Mouse (Mus musculus): ENCODE results near the gene Hspg2. TPM values are rescaled to one million over a fixed set of nuclear protein-coding genes. Genes with fewer than 3 reads are reported as not detected.

The Hspg2 gene
- total RNA-seq, 2 experiments from 2014 or later: 240 to 255 TPM

DNA sequence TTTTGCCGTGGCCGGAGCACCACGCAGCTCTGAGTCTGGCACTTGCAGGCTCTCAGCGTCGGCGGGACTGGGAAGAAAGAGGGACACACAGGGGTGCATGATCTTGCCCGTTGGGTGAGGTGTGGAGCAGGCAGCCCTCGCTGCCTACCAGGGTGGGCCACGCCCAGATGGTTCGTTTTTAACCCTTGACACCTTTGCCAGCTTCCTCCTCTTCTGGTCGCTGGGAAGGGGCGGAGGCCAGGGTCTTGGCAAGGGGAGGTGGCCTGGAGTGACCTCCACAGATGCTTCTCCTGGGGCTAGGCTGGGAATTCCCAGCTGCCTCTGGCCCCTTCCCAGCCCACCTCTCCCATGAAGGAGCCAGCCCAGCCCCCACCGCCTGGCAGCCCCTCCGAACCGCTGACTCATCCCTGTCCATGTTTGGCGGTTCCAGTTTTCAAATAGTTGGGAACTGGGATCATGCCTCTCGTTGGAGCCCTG lies 8.2 kb downstream of the Hspg2 start:
- DNase-seq: peak; percentile 79 to 83
- intact Hi-C loops (cut with DNase I): no loop called here

DNA sequence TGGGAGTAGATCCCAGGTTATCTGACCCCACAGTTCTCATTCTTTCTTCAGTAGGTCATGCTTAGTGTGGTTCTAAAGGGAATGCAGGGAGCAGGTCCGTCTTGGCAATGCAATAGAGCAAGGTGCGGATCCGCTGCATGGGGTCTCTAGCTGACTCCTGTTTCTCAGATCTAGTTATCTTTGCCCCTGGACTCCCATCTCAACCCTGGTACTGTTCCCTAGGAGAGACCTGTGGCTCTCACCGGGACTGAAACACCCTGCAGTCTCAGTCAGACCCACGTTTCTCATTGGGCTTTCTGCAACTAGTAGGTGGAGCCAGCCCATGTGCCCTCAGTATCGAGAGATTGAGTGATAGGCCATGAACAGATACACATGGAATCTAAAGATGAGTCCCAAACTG lies 9.0 kb downstream of the Hspg2 start:
- intact Hi-C loops (cut with DNase I): loop anchor here (1.0 kb wide), 1 partner anchor 10 kb away; no protein-coding TSS in a partner anchor
- no peak for DNase-seq

DNA sequence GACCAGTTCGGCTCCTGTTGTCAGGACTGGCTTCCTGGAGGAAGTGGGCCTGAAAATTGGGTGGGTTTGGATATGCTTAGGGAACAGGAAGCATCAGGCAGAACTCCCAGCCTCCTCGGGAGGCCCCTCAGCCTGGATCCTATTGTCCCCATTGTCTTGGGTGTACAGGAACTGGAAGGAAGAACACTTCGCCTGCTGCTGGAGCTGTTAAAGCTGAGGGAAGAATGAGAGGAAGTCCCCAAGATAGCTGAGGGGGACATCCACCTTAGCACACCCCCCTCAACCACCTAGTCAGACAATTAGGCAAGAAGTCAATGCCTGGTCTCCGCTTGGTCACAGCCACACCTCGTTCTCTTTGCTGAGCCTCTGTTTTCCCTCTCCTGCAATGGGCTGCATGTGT lies 9.7 kb downstream of the Hspg2 start:
- no peak for DNase-seq
- intact Hi-C loops (cut with DNase I): loop anchor here (1.0 kb wide), 1 partner anchor 9 kb away; no protein-coding TSS in a partner anchor

DNA sequence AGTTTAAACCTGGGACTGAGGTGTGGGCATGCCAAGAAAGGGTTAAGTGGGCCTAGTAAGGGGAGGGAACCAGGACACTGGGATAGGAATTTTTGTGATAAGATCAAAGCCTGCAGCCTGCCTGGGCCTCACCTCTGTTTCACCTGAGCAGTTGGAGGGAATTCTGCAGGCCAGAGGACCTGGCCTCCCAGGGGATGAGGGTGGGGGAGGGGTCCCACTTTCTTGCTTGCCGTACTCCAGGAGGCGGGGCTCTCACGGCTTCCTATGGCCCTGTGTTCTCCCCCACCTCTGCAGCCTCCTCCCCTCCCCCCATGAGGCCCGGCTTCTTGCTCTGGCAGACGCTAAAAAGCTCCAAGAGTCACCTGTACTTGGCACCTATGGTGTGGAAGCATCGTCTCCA lies 11.2 kb downstream of the Hspg2 start:
- no peak for DNase-seq
- intact Hi-C loops (cut with DNase I): loop anchor here (10.0 kb wide), 1 partner anchor 1335 kb away; the partner anchor contains the start of gene Id3

DNA sequence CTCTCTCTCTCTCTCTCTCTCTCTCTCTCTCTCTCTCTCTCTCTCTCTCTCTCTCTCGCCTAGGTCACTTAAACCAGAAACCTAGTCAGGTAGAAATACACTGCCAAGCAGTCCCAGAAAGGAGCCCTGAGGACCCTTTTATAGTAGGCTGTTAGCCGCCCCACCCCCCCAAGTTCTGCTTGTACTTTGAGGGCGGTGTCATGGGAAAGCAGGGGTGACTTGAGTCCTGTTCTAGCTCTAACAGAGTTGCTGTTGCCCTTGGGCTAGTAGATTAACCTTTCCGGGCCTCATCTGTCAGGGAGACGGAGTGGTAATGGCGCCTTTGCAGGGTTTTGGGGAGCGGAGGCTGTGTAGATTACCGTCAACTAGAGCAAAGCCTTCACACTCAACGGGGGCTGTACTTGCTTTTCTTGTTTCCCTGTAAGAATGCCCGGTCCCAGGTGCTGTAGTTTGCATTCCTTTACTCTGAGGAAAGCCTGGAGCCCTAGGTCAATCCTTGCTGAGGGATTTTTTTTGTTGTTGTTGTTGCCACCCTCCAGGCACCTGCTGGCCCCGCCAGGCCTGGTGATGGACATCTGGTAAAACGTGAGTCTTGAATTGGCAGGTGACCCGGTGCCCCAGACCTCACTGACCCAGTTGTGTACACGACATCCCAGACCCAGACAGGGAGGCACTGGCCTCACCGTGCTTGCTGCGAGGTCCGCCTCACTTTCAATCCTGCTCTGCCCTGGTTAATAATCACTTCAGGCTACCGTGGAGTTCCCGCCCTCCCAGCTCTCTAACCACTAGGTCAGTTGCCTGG lies 11.8 kb downstream of the Hspg2 start:
- no peak for DNase-seq
- intact Hi-C loops (cut with DNase I): loop anchor here (10.0 kb wide), 1 partner anchor 1336 kb away; the partner anchor contains the start of gene Id3

DNA sequence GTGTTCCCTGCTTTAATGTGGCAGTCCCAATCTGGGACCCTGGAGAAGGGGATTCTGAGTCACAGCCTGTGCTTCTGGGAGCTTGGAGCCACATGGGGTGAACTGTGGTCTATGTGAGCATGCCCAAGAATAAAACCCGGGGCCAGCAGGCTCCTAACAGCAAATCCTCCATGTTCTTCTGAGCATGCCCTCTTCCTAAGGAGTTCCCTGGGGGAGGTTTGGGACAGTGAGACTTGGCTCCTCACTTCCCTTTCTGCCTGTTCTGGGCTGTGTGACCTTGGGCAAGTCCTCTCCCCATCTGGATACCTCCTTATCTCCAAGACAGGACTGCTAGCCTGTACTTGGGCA lies 12.4 kb downstream of the Hspg2 start:
- no peak for DNase-seq
- intact Hi-C loops (cut with DNase I): loop anchor here (10.0 kb wide), 1 partner anchor 1336 kb away; the partner anchor contains the start of gene Id3

DNA sequence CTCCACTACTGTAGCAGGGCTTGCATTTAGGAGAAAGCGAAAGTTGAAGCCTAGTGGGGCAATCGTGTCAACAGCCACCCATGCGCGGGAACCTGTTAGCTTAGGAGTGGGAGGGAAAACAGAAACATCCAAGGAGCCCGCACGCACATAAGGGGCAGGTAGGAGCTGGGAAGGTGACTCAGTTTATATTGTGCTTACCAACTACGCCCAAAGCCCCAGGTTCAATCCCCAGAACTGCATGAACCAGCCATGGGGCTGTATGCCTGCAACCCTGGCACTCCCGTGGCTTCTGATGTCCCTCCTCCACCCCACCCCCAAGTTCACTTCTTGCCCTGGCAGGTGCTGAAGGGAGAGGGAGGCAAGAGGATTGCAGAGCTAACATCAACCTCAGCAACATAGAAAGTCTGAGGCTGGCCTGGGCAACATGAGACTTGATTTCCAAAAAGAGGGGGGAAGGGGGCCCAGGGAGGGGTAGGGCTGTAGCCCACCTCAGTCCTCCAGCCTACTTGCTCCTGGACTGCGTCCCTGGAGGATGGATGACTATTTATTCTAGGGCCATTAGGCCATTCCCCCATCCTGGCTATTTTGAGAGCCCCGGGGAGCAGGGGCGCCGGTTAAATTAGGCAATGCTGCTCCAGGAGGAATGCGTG lies 12.9 kb downstream of the Hspg2 start:
- intact Hi-C loops (cut with DNase I): loop anchor here (10.0 kb wide), 1 partner anchor 1337 kb away; the partner anchor contains the start of gene Id3
- DNase-seq: no peak

DNA sequence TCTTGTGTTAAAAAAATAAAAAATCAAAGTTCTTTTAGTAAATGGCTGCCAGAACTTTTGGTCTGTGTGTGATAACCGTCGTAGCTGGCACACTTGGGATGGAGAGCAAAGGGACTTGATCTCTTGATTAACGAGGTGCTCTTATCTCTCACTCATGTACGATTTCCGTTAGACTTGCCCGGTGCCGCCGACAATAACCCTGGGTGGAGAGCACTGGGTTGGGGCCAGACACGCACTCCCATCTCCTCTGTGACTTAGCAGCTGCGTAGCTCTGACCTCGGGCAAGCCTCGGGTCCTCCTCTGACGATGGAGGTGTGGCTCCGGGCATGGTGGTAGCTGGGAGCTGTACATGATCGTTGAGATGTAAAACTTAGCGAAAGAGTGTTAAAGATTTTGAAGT lies 15.3 kb downstream of the Hspg2 start:
- intact Hi-C loops (cut with DNase I): loop anchor here (2.0 to 10.0 kb wide), 2 partner anchors 15 to 1339 kb away; partner anchors contain the start of gene Id3
- peak in 1 of 2 experiments; percentile 50 for DNase-seq

DNA sequence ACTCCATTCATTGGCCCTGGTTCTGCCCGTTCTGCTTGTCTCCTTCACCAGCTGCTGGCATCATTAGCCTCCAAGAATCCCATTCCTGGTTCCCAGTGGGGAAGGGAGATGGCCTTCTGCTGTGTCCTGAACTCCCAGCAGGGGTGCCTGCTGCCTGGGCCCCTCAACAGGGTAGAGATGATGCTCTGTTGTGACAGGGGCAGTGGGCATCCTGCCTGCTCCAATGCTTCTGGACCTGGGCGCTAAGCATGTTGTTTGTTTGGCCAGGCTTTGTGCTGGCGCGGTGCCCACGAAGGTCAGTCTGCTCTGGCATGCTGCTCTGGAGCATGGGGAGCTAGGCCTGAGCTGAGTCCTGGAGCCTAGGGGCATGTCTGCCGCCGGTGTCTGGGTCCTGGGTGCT lies 16.0 kb downstream of the Hspg2 start:
- intact Hi-C loops (cut with DNase I): loop anchor here (2.0 to 10.0 kb wide), 2 partner anchors 14 to 1340 kb away; partner anchors contain the start of gene Id3

DNA sequence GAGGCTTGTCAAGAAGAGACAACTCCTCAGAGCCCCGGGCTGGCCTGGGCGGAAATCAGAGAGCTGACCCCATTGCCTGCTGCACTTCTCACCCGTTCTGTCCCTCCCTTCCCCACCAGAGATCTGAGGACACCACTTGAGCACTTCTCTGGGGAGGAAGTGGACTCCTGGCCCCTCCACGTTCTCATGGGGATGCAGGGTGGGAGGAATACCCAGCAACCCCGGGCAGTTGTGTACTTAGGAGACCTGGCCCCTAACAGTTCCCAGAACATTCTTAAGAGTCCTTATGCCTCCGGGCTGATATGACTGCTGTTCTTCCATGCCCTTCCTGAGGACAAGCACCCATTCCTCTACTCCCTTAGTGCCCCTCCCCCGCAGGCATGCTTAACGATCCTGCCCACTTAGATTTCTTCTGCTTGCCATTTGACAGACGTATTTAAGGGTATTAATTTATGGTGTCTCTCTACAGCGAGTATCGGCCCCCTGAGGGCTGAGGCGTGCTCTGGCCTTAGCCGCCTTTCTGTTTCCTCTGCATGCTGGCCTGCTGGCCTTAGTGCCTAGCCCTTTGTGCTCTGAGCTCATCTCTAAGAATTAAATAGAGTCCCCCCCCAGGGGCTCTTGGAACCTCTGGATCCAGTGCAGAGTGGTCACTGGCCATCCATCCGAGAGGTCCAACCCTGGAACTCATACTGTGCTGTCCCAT lies 16.8 kb downstream of the Hspg2 start:
- no peak for DNase-seq
- intact Hi-C loops (cut with DNase I): loop anchor here (2.0 to 10.0 kb wide), 2 partner anchors 13 to 1341 kb away; partner anchors contain the start of gene Id3

More for the DNA sequence above, 16.0 kb downstream of the Hspg2 start:
- peak; percentile 73 to 78 for DNase-seq

DNA sequence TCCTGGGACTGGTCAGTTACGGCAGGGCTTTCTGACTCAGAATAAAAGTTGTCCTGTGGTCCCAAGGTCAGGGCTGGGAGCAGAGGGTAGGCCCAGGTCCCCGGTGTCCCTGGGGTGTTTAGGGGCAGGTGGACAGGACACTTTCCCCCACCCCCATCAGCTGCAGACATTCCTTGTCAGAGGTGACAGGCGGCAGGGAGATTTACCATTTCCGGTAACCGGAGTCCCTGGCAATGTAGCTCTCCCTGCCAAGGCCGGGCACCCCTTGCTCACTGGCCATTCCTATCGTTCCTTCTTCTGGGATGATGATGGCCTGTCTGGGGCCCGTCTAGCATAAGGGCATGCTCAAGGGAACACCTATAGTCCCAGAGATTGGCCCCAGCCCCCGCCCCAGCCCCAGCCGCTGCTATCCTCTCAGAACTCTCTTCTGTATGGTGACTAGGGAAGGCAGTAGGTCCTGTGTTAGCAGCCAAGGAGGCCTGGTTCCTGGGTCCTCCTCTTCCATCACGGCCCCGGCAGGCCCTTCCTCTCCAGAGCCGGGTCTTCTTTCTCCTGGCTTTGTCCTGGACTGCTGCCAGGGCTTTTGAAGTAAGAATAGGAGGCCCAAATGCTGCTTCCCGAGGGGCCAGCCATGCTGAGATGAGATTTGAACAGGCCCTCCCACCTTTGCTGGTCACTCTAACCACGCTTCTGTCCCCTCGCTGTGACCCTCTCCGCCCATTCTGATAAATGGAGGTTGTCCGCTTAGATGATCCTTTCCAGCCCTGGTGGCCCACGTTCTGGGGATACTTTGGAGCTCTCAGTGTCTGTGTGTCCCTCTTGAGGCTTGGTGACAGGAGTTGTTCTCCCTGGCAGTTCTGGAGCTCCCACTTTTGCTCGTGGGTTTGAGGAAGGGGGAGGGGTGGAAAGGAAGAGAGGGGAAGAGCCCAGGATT lies 17.8 kb downstream of the Hspg2 start:
- DNase-seq: peak in 1 of 2 experiments; percentile 52
- intact Hi-C loops (cut with DNase I): loop anchor here (1.0 to 10.0 kb wide), 2 partner anchors 8 to 1342 kb away; partner anchors contain the start of gene Id3

DNA sequence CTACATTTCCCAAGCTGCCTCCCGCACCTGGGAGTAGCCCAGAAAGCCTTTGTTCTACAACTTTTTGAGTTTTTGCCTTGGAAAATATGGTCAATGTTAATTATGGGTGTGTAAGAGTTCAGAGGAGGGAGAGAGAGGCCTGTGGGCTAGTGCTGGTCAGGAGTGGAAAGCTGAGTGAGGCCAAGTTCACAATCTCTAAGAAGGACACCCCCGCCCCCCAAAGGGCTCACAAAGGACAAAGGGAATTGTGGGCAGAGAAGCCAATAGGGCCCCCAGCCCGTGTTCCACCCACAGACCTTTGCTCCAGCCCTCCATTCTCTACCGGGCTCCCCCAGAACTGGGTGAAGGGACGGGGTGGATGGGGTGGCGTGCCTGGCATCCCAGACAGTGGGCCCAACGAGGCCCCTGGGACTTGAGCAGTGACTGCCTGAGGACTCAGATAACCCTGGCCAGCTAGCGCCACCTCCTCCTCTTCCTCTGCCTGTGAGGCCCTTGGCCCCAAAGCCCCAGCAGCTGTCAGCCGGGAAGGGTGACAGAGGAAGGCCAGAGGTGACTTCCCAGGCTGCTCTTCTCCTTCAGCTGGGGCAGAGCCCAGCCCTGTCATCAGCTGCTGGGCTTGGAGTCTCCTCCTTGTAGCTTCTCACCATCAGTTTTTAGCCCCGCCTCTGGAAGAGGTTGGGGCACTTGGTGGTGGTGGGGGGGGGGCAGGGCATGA lies 18.9 kb downstream of the Hspg2 start:
- intact Hi-C loops (cut with DNase I): loop anchor here (1.0 to 10.0 kb wide), 2 partner anchors 9 to 1343 kb away; partner anchors contain the start of gene Id3
- DNase-seq: peak; percentile 79 to 84

DNA sequence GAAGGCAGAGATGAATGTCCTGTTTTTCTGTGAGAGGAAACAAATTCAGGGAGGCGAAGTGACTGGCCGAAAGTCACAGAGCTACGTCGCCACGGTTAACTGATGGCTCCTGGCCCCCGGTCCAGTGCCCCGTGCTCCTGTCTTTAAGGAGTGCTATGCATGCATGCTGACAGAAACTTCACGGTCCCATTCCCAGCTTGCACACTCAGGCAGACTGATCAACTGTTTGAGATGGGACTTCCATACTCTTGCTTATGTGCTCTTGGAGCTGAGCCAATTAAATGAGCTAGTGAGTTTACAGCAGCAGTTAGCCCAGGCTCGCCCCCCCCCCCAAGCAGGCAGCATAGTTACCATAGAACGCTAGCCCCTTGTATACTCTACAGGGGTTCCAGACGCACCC lies 19.5 kb downstream of the Hspg2 start:
- intact Hi-C loops (cut with DNase I): loop anchor here (2.0 to 10.0 kb wide), 2 partner anchors 17 to 1343 kb away; partner anchors contain the start of gene Id3
- DNase-seq: no peak

DNA sequence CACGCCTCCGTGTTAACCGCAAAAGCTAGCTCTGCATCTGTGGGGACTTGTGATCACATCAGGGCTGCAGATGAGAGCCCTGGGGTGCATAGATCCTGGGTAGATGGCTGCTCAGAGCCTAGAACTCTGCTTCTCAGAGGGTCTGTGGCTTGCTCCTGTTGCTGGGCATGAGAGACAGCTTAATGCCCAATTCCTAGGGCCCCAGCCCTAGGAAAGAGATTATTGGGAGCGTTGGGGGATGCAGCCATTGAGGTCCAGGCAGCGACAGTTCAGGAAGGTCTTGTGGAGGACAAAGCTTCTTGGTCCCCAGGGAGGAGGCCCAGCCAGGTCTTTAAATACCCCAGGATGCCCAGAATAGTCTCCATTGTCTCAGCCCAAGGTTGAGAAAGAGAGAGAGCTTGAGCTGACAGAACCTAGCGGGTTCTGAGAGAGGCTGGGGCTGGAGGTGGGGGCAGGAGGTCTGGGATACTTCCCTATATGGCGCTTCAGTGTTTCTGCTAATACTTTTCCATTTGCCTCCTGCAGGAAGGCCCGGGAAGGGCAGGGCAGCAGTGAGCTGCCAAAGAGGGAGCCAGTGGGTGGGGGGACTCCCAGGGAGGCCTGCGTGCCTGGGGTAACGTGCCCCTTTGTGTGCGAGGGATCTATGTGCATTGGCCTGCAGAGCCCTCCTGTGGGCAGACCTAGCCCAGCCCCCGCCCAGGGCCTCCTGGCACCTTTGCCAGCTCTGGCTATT lies 20.2 kb downstream of the Hspg2 start:
- intact Hi-C loops (cut with DNase I): loop anchor here (1.0 to 10.0 kb wide), 3 partner anchors 18 to 1344 kb away; partner anchors contain the start of gene Id3

DNA sequence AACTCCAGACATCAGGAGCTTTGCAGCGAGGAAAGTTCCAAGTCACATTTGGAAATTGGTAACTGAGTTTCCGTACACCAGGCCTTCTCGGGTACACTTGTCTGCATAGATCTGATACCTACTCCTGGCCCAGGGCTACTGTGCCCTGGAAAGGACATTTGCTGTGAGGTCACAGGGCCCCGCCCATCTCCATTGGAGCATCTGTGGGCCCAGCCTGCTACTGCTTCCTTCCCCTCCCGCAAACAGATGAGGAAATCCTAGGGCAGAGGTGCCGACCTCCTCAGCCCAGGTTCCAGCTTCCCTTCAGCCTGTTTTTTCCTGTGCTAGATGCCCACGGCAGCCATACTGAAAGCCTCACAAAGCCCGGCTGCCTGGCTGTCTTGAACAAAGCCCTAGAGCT lies 21.4 kb downstream of the Hspg2 start:
- intact Hi-C loops (cut with DNase I): loop anchor here (1.0 to 10.0 kb wide), 3 partner anchors 19 to 1345 kb away; partner anchors contain the start of gene Id3
- peak in 1 of 2 experiments; percentile 65 for DNase-seq

More for the DNA sequence above, 20.2 kb downstream of the Hspg2 start:
- DNase-seq: peak; percentile 68 to 82

DNA sequence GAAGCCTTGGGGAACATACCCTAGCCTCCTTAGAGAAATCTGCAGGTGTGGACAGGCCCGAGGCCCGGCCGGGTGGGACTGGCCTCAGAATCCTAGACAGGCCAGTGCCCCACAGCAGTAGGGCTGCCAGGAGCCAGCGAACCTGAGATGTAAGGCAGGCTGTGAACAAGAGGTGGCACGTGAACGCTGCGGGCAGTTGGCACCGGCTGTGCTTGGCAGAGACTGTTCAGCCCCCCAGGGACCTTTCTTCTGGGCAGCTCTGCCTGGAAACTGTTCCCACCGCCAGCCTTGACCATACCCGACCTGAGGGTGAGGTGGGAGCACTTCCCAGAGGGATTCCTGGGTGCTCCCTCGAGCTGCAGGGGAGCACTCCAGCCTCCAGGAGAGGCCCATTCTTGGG lies 24.0 kb downstream of the Hspg2 start:
- DNase-seq: no peak
- intact Hi-C loops (cut with DNase I): no loop called here

DNA sequence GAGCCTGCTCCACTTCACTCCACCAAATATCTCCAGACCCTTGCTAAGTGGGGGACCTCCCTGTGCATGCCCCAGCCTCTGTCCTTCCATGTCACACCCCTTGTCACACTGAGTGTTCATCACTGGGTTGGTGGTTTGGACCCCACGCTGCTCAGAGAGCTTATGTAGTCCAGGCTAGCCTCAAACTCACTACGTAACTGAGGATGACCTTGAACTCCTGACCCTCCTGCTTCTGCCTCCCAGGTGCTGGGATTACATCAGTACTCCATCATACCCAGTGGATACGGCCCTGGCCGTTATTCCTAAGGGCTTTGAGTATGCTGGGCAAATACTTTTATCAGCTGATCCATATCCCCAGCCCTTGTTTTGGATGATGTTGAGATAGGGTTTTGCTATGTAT lies 24.6 kb downstream of the Hspg2 start:
- intact Hi-C loops (cut with DNase I): no loop called here
- no peak for DNase-seq

All from heart, postnatal 36 days (tissue).